Mouse (Mus musculus) frontal cortex, postnatal 36 days (tissue): ENCODE measurements at regions not wholly inside any gene's neighbourhood (a gene's known extent, or its start where the extent isn't known, plus 50 kb on each side); places are given as distances from the start of the nearest gene placed in this dataset.

Source experiments
- DNase-seq, 2 experiments: peaks; one replicate each; pipeline ENCODE4 v3.0.0; 2022; ENCODE audit warnings: low spot score in 2 of 2

DNA sequence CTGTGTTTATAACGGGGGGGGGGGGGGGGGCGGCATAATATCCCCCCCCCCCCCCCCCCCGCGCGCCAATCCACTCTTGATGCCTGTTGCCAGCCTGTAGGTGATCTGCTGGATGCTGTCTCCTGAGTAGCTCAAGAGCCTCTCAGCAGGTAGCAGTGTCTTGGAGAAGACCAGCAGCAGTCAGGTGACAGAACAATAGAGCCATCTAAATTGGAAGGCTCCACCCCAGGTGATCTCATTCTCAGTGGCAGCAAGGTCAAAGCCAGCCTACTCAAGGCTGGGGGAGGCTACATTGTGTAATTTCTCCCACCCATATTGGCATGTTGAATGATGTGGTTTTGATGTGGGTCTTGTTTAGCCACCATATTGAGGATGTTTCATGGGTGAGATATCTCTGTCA is 338.3 kb upstream of the Zfp804a start:
- no peak for DNase-seq

DNA sequence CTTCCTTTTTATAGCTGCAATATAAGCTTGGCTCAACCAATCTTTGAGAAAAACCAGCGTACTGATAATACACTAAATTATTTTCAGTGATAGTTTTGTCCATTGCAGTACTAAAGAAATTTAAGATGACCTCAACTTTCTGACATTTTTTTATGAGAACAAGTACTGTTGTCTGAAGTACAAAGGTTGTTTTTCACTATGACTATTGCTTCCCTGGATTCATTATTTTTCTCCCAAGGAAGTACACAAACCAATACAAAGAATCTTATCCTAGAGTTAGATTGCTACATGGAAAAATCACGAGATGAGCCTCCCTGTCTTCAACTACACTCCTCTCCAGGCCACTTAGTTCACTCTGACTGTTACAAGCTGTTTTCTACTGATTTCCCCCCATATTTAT is 319.5 kb upstream of the Zfp804a start:
- DNase-seq = no peak

DNA sequence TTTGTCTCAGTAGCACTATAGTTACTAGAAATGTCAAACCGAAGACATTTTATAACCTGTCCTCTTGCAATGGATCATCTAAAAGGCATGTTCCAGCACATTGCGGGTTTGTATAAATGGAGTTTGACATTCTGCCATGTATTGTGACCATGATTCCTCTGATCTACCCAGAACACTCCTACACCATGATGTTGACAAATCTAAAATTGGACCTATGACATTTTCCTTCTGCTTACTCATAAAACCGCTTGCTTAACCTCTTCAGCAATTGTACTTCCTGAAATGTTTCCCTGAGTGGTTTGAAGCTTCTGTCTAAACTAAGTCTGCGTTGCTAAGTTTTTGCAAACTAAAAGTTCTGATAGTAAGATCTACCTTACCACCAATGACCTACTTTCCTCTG is 319.0 kb upstream of the Zfp804a start:
- DNase-seq = peak in 1 of 2 experiments; percentile 1

DNA sequence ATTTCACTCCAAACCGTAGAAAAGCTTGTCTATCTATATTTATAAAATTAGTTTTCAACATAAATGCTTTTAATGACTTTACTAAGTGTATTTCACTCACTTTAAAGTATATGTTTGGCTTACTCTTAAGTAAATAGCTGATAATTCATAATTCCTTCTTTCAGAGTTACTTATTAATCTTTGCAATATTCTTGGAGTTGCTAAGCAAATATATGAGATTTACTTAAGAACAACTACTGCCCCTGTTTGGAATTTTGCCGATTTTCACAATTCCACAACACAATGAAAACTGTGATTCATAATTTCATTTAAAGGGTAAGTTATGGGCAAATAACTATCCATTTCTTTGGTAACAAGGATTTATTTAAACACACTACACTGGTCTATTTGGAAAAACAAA is 287.2 kb upstream of the Zfp804a start:
- DNase-seq = no peak

DNA sequence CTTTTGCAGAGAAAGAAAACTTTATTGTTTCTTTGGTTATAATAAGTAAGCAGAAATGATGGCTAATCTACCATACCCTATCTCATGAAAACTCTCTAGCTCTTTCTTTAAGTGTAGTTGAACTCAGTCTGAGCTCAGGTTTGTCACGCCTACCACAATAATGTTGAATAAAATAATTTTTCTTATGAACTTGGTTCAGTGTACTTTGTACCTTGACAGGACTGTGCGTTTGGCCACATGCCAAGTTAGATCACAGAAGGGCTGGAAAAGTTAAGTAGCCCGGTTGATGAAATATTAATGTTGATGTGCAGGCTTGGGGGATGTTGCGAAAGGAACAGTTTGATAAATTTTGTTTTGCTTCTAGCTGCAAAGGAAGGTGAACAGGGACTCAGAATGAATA is 270.0 kb upstream of the Zfp804a start:
- no peak for DNase-seq
